Mouse (Mus musculus) c-Kit-positive CD71-negative TER-119-negative erythroid progenitor cells, embryonic 14.5 days (primary cell): ENCODE measurements around the gene Qrfp.

Source experiments
- DNase-seq: peaks from one replicate; pipeline ENCODE4 v3.0.0-alpha.2; 2013; ENCODE audit warnings: low read depth

Gene Qrfp

DNA sequence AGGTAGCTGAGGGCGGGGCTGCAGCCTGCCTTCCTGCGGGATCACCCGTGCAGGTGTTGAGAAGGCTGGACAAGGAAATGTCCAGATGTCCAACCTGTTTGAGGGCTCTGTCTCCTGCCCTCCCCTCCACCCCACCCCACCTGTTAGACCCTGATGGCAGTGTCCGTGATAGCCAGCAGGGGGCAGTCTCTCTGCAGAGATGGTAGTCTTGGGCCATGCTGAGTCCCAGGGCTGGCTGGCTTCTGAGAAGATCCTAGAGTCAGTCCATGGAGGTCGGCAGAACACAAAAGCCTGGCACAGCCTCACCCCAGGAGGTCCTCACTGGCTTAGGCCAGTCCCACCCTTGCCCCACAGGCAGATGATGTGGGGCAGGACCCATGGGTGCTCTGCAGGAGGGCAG, 5.0 kb upstream of the Qrfp start:
- DNase-seq: peak; percentile 45

DNA sequence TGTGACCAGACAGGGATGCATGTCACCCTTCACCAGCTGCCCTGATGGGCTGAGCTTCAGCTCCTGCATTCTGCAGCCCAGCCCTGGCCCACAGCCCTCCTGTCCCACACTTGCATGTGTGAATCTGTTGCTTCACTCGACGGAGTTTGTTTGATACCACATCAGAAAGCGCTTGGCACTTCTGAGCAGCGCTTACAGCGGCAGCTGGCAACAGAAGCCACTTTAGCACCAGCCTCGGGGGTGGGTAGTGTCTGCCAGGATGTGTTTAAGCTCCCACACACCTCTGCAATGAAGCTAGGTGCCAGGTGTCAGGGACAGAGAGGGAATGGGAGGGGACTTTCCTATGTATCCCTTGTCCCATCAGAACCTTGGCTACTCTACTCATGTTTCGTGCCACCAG, 4.3 kb upstream of the Qrfp start:
- DNase-seq: no peak

DNA sequence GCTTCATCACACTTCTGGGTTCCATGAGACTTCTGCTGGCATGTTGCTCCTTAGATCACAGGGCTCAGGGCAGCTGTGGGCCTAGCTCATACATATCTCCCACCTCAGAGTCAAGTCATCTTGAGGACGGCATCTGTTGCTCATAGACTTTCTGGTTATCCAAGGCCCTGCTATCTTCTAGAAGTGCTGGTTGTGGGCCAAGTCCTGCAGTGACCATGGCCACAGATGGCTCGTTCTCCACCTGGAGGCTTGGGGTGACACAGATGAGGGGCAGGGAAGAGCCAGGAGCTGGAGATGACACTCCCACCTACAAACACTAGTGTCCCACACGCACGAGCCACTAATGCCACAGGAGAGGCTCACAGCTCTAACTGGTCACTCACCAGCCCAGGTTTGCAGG, 3.3 kb upstream of the Qrfp start:
- DNase-seq: no peak

DNA sequence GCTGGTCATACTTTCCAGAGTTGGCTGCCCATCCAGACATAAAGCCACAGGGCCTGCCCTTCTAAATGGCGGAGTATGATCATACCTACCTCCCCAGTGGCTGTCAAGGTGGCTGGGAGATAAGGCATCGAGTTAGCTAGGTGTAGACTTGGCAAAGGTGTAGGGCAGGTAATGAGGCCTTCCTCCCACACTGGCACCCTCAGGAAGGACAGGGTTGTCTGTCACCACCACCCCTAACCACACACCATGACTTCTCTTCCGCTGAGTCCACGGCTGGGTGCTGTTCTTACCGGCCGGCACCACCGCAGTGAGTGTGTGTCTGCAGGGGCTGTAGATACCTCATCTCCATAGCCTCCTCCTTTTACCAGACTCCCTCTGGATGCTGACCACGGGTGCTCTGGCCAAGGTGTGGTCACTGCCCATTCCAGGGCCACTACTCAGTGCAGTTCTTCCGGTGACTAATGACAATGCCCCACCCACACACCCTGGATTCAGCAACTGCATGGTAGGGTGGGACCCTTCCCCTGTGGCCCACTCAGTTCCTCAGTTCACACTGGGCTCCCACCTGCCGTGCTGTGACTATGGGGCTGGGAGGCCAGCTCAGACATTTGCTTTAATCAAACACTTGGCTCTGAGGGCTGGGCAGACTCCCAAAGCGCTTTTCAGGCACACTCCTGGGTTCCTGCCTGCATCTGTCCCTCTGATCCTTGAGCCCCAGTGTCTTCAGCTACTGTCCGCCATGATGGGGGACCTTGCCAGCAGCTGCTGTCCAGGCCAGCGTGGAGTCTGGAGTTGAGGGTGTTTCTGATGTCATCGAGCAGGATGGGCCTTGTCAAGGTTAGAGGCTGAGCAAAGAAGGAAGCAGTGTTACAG, 942 bp upstream of the Qrfp start:
- no peak for DNase-seq

DNA sequence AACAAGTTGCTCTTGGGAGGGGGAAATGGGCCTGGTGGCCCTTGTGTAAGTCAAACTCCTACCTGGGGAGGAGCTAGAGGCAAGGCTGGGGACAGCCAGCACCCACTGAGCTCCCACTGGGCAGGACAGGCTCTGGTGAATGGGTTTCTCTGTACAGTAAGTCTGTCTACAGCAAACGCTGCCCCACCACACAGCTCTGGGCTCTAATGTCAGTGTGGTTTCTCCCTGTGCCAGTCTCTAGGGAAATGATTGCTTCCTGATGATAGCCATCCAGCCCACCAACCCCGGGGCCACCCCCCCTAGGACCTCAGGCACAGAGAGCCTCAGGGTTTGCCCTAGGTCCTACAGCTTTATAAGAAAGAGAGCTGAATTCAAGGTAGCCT, 1.0 kb downstream of the Qrfp start:
- DNase-seq: no peak

DNA sequence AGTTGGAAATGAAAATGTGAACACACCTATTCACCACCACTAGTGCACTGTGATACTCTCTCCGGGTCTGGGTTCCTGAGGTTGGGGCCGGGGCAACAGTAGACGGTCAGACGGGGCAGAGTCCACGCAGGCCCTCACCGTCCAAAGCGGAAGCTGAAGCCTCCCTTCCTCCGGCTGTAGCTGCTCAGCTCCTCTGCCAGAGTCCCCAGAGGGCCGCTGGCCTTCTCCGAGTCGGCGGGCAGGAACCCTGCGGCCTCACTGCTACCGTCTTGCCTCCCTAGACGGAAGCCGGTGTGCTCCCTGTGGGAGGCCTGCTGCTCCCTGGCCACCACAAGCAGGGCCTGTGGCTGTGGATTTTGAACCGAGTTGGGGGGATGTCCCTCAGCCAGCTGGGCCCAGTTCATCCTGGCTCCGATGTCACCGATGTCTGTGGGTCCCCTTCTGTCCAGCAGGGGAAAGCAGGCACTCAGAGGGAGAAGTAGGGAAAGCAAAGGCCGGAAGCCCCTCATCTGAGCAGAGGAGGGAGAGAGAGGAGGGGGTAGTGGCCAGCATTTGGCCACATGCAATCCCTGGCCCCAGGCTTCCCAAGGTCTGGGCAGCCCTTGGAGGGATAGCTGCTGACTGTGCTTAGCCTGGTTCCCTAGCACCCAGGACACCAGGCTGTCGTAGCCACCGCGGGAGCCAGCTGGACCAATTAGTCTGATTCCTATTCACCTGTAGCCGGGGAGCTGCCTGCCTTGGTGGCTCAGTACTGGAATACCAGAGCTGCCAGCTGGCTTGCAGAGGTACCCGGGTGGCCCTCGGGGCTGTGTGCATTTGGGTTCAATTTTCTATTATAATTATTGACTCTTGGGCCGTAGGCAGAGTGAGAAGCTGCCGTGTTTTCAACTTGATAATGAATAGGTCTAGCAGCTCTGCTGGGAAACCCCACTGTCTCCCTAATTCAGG, 1.7 kb downstream of the Qrfp start:
- no peak for DNase-seq

DNA sequence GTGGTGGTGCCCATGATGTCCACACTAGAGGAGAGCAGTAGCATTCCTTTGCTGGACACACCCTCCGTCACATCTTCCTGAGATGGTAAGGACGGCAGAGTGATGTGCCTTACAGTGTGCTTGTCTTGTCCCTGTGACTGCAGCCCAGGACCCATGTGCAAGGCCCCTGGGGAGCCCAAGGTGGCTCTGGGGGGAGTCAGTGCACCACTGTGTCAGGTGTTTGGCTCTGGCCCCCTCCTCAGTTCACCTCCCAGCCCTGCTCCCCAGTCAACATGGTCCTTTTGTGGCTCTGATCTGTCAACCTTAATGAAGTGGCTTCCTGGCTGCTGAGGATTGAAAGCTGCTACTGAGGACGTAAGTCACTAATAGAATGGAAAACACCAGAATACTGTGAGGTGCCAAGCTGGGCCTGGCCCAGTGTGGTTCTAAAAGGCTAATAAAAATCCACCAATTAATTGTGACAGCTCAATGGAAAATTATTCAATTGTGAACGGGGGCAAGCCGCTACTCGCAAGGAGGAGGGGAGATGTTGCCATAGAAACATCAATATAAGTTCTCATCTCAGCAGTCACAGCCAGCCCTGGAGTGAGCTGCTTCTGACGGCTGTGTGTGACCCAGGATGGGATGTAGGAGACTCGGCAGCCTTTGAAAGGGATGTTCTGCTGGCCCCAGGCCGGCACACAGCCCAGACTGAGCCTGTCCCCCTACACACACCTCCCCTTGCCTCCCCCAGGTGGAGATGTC, 3.6 kb downstream of the Qrfp start:
- no peak for DNase-seq

DNA sequence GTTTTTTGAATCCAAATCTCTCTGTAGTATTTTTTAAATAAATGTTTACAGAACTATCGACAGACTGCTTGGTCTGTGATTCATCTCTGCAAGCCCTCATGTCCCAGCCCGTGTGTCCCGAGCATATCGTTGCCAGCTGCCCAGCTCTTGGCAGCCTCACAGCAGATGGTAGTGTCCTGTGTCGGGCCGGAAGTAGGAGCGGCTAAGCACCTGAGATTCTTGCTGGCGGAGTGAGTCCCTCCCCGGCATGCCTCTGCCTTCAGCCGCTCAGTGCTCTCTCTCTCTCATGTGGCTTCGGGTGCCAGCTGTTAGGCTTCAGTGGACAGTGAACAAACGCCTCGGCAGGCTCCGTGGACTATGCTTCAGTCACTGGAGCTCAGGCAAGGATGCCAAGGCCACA, 6.9 kb downstream of the Qrfp start:
- no peak for DNase-seq

DNA sequence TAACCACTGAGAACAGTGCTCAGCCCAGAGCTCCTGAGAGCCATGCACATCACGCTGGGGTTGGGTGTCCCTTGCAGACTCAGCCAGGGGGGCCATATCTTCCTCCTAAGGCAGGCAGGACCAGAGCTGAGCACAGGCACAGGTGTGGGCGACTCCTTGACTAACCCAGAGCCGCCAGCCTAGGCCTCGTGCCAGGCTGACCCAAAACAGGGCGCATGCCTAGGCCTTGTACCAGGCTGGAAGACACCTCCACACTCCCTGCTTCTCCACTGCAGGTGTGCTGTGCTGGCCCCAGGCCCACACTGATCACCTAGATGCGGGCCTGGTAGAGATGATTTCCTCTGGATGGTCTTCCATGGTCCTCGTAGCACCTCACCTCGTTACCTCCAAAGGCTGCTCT, 7.6 kb downstream of the Qrfp start:
- DNase-seq: no peak

DNA sequence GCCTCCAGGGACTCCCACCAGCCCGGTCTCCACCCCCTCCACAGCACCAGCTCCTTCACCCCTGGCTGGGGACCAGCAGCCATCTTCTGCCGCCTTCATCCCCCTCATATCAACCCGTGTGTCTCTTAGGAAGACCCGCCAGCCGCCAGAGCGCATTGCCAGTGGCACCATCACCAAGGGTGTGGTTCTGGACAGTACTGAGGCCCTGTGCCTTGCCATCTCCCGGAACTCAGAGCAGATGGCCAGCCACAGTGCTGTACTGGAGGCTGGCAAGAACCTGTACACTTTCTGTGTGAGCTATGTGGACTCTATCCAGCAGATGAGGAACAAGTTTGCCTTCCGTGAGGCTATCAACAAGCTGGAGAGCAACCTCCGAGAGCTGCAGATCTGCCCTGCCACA, 9.0 kb downstream of the Qrfp start:
- no peak for DNase-seq

DNA sequence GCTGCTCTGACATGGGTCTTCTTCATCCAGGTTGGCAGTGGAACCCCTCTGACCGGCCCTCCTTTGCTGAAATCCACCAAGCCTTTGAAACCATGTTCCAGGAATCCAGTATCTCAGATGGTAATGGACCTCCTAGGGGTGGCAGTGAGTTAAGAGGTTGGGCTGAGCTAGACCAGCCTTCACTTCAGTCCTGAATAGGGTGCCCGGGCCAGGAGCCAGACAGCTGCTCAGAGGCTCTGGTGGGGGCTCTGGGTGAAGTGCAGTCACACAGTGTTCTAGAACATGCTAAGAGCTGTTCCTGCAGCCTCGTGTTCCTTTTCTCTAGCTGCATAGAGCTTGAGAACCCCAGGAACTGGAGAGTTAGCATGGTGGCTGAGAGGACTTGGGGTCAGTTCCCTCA, 13.4 kb downstream of the Qrfp start:
- no peak for DNase-seq

DNA sequence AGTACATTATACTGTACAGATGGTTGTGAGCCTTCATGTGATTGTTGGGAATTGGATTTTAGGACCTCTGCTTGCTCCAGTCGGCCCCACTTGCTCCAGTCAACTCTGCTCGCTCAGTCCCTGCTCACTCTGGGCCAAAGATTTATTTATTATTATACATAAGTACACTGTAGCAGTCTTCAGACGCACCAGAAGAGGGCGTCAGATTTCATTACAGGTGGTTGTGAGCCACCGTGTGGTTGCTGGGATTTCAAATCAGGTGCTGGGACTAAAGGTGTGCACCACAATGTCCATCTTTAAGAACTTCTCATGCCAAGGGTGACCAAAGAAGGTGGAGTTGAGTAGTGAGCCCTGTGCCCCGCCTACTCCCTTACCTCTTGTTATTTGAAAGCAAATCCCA, 17.8 kb downstream of the Qrfp start:
- DNase-seq: no peak

DNA sequence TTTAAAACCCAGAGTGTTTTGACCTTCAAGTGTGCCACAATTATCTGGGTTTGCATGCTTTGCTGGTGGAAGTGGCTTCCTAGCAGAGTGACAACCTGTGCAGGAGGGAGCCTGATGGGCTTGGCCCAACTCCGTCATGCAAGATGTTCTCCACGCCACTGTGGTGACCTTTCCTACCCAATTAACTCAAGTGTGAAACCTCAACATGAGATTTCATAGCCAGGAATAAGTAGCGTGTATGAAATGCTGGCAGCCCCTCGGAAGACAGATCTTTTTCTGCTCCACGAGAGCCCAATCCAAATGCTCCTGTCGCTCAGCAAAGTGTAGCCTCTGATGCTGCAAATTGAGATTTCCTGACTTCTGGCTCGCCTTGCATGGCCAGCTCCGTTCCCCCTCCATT, 19.1 kb downstream of the Qrfp start:
- no peak for DNase-seq

DNA sequence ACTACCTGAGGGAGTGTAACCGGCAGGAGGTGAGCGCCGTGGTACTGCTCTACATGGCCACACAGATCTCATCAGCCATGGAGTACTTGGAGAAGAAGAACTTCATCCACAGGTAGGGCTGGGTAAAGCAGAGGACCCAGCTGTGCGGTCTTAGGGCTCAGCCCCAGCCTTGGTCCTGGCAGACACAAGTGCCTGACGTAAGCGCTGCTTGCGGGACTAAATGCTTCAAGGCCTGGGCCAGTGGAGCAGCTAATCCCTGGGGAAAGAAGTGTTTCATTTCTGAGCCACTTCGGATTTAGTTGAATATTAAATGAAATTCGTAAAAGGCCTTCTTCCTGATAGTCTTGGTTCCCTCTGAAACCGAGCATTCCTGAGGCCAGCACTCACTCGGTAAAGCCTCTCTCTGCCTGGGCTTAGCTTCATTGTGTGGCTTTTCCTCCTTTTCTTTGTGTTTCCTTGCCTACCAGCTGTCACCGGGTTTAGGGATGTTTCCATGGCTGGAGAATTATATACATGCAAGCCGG, 19.6 kb downstream of the Qrfp start:
- no peak for DNase-seq

DNA sequence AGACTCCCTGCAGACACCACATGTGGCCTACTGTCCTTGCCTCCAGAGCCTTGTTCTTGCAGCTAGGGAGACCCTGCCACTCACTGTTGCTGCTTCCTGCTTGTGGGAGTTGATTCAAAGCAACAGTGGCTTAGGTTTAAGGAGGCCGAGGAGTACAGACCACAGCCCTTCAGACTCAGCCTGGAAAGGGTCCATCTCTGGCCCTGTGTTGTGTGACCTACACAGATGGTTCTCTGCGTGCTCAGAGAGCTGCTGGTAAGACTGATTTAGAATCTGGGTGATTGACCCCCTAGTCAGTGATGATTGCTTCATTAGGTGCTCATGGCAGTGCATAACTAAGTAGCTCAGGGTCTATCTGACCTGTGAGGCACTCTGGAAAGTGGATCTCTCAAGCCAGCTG, 21.2 kb downstream of the Qrfp start:
- no peak for DNase-seq

DNA sequence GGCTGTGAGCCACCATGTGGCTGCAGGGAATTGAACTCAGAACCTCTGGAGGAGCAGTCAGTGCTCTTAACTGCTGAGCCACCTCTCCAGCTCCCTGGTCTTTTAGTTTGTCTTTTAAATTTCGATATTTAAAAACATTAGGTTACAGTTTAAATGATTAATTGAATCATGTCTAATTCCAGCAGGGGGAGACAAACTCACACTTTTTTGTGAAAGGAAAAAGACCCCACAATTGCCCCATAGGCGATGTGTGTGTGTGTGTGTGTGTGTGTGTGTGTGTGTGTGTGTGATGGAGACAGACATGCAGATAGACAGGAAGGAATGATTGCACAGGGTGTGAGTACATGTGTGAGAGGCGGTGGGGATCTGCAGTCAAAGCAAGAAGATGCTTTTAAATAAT, 22.2 kb downstream of the Qrfp start:
- no peak for DNase-seq

DNA sequence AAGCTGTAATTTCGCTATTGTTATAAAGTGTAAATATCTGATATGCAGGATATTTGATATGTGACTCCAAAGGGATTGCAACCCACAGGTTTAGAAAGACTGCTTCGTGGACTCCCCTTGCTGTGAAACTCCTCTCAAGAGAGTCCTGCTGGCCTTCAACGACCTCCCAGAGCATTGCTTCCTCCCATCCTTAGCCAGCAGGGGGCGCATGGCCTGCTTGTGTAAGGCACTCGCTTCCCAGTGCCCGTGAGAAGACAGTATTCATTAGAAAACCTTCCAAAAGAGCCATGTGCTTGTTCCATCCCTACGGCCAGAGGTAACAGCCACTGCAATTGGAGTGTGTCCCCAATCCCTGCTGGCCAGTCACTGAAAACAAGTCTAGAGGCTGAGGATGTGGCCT, 23.4 kb downstream of the Qrfp start:
- peak; percentile 68 for DNase-seq

DNA sequence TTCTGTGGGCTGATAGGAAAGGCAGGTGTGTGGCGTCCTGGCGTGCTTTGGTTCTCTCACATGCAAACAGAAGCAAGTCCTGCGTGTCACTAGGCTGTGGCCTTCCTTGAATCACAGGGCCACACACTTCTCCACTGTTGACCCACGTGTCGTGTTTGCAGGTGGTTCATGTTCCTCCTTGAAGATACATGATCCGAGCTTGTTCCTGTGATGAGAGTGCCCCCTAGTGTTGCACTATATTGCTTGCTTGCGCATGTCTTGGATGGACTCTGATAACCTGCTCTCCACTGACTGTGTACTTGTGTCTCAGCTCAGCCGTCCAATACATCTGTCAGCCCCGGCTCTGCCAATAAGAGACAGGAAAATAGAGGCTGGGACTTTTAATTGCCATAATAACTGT, 25.3 kb downstream of the Qrfp start:
- peak; percentile 70 for DNase-seq

DNA sequence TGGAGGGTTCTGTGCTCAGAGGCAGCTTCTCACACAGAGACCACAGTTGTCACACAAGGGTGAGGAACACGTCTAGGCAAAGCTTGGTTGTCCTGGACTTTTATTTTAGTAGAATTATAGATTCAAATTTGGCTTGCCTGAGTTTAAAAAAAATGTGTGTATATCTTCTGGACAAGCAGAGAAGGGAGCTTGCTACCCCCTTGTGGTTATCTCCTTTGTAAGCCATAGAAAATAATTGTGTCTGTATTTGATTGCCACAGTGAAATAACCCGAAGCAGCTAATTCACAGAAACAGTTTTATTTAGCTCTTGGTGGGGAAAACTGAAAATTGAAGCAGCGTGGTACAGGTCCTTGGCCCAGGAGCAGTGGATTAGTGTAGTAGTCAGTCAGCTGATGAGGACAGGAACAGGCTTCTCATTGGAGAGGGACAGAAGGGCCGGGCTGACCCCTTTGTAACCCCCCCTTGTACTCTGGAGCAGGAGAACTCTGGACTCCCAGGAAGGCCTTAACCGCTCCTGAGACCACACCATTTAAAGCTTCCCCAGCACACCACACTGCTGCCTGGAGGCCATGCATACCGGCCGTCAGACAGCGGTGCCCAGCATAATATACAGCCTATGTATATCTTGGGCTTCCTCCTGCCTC, 27.3 kb downstream of the Qrfp start:
- no peak for DNase-seq

DNA sequence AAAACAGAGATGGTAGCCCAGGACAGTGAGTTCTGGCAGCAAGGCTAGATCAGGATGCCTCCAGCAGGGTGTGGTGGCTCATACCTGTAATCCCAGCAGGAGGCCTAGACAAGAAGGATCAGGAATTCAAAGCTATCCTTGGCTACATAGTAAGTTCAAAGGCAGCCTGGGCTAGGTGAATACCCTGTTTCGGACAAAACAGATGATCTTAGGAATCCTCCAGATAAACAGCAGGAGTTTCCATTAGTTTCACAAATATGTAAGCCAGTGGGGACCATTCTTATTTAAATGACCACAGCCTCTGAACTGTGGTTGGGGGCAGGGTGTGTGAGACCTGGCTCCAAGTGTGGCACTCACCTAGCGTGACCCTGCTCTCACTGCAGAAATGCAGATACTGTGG, 31.1 kb downstream of the Qrfp start:
- DNase-seq: no peak

DNA sequence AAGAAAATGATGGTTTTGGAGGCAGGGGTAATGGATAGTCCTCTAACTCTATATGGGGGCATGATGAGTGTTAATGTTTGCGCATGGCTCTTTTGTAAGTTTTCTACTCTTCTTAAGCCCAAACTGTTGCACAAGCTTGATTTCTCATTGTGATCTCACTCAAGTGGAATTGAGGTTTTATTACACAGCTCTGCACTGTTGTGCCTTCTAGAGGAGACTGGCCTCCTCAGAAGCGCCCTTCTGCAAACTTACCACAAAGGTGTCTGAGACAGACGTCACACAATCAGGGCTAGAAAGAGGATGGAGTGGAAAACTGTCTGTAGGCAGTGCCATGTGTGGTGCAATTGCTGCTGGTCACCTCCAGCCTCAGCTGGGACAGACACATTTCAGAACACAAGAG, 33.9 kb downstream of the Qrfp start:
- DNase-seq: no peak
